Comparison of ENCODE assay signal across 8 mouse cellular contexts in the genomic region with DNA sequence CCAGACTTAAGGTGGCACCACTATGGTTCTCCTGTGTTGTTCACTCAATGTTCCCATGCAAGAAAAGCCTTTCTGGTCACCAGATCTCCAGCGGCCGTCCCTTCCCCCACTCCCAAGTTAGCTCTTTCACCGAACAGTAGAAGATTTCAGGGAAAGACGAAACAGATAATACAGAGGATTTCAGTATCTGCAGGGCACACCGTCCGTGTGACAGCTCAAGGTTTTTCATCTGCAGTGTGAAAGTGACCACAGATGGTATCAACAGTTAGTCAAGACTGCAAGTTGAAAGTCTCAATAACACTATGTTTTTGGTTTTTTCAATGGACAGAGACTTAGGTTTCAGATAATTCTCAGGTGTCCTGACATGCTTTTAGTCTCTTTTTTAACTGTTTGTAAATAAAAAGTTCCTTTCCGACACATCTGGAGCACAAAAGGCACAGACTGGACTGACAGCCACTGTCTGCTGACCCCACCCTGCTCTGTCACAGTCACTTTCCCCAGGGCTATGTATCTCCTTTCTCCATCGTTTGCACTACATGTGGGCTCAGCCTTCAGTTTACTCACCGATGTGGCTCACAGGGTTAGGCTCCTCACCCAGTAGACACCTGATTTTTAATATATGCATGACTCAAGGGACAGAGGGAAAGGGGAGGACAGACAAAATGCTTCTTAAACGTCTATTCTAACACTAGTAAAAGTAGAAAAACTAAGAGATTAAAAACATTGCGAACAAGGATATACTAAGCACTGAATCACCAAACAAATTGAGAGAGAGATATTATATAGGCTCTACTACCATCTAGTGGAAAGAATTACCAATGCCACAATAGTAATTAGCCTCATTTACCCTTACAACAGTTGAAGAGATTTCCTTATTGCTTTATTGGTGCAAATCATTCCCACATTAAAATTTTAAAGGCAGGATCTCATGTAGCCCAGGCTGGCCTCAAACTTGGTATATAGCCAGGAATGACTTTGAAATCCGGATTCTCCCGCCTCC. TPM values are rescaled to one million over a fixed set of nuclear protein-coding genes. Genes with fewer than 3 reads are reported as not detected.
DNase-seq lines count a peak whose midpoint lies in the region; ATAC-seq and TF ChIP-seq lines count a peak whose summit lies in the region.
"Had no signal": no experiment of that assay in that cellular context is flagged by ENCODE, and none has a peak within 500 bp of the region (broad histone marks: within the 10 kb centered on the region; RNA-seq: fewer than 3 reads in every experiment).

No protein-coding gene starts in this region.

- 0 out of 2 replicates have a peak, but pooled peaks have one; percentile 67 for ATAC-seq in hindbrain, postnatal 0 days

- H3K4me2 ChIP-seq in hindbrain, postnatal 0 days (ENCODE audit: low read depth, low read length) = no peak overlapping the region

- DNase-seq in layer of hippocampus, adult 2 months (ENCODE audit: low spot score in 2 of 2) = no peak
- DNase-seq in layer of hippocampus, adult 8-10 months (ENCODE audit: low spot score in 2 of 2) = no peak
- DNase-seq in Muller cell, postnatal 12 days (ENCODE audit: inconsistent ontology term) = peak; percentile 29
- peak; percentile 58 for DNase-seq in hindbrain, postnatal 0 days (ENCODE audit: low spot score)
- peak; percentile 78 for DNase-seq in naive thymus-derived CD4-positive, alpha-beta T cell, adult 2 months (ENCODE audit: low read depth)
- no peak for DNase-seq in right cerebral cortex, adult 18-20 months
- DNase-seq in layer of hippocampus, postnatal 36 days = no peak
- DNase-seq: left cerebral cortex, postnatal 4 days had no signal

- H3K27ac ChIP-seq in layer of hippocampus, adult 2 months = no peak overlapping the region
- no peak overlapping the region for H3K27ac ChIP-seq in hindbrain, postnatal 0 days

- H3K4me1 ChIP-seq in hindbrain, postnatal 0 days (ENCODE audit: insufficient read depth, low read length) = no peaks in the 10 kb centered on the region

- H3K9me3 ChIP-seq in hindbrain, postnatal 0 days (ENCODE audit: low read length) = no peaks in the 10 kb centered on the region

- TF ChIP-seq CTCF in layer of hippocampus, adult 2 months (conservative IDR thresholded peaks at IDR 0.05) = peak; percentile 81
- TF ChIP-seq CTCF in hindbrain, postnatal 0 days (IDR thresholded peaks at IDR 0.05; ENCODE audit: low read depth) = peak; percentile 71

- no peaks in the 10 kb centered on the region for H3K27me3 ChIP-seq in hindbrain, postnatal 0 days (ENCODE audit: insufficient read depth, low read length)

- WGBS in hindbrain, postnatal 0 days = 76% methylated on average over 13 of the region's 13 CpGs

- H3K4me3 ChIP-seq in layer of hippocampus, adult 2 months = no peak overlapping the region
- no peak overlapping the region for H3K4me3 ChIP-seq in hindbrain, postnatal 0 days (ENCODE audit: low read length)

- no peak overlapping the region for H3K9ac ChIP-seq in hindbrain, postnatal 0 days (replicated peaks; ENCODE audit: low read length)

- no peaks in the 10 kb centered on the region for H3K36me3 ChIP-seq in hindbrain, postnatal 0 days (ENCODE audit: insufficient read depth, low read length)

RNA-seq across cellular contexts. Expression of a gene that starts 6.6 kb away (rescaled TPM):
- total RNA-seq in layer of hippocampus, adult 2 months (2021) = not detected
- total RNA-seq in layer of hippocampus, adult 8-10 months (2022) = under 1 TPM in 3 of 4 experiments, not detected in 1; 0.06 to 0.20 (median 0.18) TPM
- total RNA-seq in hindbrain, postnatal 0 days (2014; rRNA removed) = 0.21 TPM in 1 of 2 replicates, not detected in the other
- polyA plus RNA-seq in hindbrain, postnatal 0 days (2015; fragmentation: Nextera tagmentation; extraction: Ambion mirVana) = 0.33 and 0.35 TPM in 2 replicates
- under 1 TPM in 1 of 2 experiments, not detected in 1; 0.10 TPM for total RNA-seq in layer of hippocampus, postnatal 36 days (2021)

Comparison
In these comparisons a context has a peak if more than half of its experiments do, and no peak if none do; other contexts are left out.
1. DNase-seq: peak in Muller cell, postnatal 12 days (single experiment), hindbrain, postnatal 0 days (single experiment) and naive thymus-derived CD4-positive, alpha-beta T cell, adult 2 months (single experiment); none in layer of hippocampus, adult 2 months (0 of 2), layer of hippocampus, adult 8-10 months (0 of 2), right cerebral cortex, adult 18-20 months (single experiment) and layer of hippocampus, postnatal 36 days (0 of 2).